Mouse (Mus musculus) layer of hippocampus, adult 11-12 months (tissue): ENCODE data around the gene Olfr1066.
"Not testable (repeated sequence)": the region's sequence is repeated elsewhere in the genome, so short reads cannot be mapped to it uniquely, and the experiment has no call there.

Experiments
- DNase-seq: peaks from one replicate; pipeline ENCODE4 v3.0.0; 2022; ENCODE audit warnings: low spot score

Gene Olfr1066

DNA sequence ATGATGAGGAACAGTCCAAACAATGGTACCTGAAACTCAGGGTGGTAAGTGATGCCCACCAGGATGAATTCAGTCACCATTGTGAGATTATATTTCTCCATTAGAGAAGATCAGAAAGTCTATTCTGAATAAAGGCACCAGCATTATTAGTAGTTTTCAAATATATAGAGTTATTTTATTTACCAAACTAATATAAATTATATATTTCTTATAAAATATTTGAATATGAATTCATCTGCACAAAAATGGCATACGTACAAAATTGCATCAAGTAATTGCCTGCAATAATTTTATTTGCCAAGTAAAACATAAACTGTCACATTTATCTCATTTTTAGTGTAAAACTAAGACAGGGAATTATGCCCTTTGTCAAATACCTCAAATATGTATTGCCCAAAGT, at the start of gene Olfr1066:
Olfr1066 (minus strand) TSS at position 101 of the 400 bp plus-strand sequence.
- no peak for DNase-seq

GRCm38 (mm10) chr2:86487286-86487685, 31.2 kb upstream of the Olfr1066 start, which contains the start of gene Olfr228:
Gene Olfr228 (minus strand): TSS chr2:86487386.
- DNase-seq = no peak

DNA sequence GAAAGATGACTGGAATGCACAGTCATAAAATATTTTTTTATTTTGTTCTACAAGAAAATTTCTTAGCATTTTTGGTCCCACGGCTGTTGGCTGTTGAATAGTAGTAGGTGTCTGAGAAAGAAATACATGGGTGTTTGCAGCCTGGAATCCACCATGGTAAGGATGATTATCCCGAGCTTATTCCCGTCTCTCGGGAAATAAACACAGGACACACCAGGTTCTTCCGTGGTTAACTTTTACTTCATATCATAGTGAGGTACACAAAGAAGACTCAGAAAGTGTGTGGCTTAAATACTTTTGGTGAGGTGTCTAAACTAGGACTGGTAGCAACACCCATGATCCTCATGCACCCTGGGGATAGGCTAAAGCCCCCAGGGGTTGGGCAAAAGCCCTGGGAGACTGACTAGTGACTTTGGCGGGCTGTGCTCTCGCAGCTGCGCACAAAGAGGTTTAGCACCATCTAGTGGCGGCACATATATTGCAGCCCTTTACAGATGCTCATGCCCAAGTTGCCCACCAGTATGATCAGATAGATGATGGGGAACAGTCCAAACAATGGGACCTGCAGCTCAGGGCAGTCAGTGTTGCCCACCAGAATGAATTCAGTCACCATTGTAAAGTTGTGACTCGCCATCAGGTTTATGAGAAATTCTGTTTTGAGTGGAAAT, 8.5 kb upstream of the Olfr1066 start:
- peak; percentile 57 for DNase-seq

DNA sequence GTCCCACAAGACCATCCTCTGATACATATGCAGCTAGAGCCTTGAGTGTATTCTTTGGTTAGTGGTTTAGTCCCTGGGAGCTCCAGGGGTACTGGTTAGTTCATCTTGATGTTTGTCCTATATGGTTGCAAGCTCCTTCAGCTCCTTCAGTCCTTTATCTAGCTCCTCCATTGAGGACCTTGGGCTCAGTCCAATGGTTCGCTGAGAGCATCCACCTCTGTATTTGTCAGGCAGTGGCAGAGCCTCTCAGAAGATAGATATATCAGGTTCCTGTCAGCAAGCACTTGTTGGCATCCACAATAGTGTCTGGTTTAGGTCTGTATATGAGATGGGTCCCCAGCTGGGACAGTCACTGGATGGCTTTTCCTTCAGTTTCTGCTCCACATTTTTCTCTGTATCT, 4.4 kb upstream of the Olfr1066 start:
- DNase-seq = no peak

DNA sequence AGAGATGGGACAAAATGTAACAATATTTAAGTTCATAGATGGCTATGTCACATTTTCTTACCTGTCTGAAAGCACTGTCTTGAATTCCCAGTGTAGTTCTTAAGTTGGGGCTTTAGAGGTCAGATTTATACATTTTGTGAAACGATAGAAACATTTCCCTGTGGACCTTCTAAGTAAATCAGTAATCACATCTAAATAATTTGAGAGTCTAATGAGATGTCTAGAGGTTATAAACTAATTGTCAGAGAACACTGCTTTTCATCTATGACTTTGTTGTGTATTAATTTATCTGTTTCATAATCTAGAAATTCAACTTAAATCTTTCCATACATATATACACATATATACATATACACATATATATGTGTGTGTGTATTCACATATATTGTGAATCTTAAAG, 5.6 kb downstream of the Olfr1066 start, which contains the start of gene Olfr1065:
Olfr1065 (minus strand) TSS at position 101 of the 400 bp plus-strand sequence.
- not testable (repeated sequence) for DNase-seq

DNA sequence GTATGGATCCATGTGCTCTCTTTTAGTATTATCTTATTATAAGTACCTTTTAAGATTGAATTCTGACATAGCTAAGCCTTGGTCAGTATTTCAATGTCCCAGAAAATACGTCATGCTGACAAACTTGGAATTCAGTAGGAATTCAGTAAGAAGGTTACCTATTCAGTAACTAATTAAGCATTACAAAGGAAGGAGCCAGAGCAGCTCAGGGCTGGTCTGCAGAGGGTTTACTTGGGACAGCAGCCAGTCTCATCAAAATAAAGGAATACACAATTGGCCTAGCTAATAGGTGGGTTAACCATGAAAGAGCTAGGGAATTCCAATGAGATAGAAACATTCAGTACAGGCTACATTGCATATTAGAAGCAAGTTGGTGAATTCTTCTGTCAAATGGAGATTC, 14.0 kb downstream of the Olfr1066 start:
- not testable (repeated sequence) for DNase-seq

GRCm38 (mm10) chr2:86428511-86428910, 27.6 kb downstream of the Olfr1066 start:
- not testable (repeated sequence) for DNase-seq

- DNase-seq = not testable (repeated sequence)
Observed at GRCm38 (mm10) chr2:86426649-86427048, 29.4 kb downstream of the Olfr1066 start, which contains the start of gene Olfr1062. Gene Olfr1062 (minus strand): TSS chr2:86426749.

- DNase-seq = no peak
Observed at GRCm38 (mm10) chr2:86413950-86414349, 42.1 kb downstream of the Olfr1066 start, which contains the start of gene Olfr1061. Gene Olfr1061 (minus strand): TSS chr2:86414050.
